Mouse (Mus musculus) cerebral cortex, adult 2 months (tissue): ENCODE data around the gene Slc6a19.

Source experiments
- WGBS: fragments of 180-500 bp; shearing (Covaris S2); methylation state at CpG from one replicate; pipeline ENCODE4 v1.1.7; 2018; 5-methylcytosine and 5-hydroxymethylcytosine counted together

Slc6a19 gene

DNA sequence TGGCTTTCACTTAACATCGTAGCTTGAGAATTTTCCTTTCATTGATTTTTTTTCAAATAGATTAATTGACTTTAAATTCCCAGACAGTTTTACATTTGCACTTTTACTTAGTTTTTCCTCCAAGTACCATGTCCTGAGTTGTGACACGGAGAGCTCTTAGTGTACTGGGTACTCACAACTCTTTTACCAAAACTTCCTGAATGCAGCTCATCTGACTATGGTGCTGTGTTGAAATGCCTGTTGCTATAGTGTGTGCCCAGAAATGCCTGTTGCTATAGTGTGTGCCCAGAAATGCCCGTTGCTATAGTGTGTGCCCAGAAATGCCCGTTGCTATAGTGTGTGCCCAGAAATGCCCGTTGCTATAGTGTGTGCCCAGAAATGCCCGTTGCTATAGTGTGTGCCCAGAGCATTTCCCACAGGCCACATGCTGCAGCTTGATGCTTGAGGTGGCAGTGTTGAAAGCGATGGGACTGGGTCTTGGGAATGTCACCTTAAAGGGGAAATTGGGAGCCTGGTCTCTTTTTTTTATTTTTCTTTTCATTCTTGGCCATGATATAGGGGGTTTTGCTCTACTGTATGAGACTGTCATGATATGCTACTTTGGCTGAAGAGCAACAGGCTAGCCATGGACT is at the start of gene Slc6a19:
TSS of gene Slc6a19 (minus strand) at position 172 of the 632 bp plus-strand sequence.
- WGBS = 65% methylated on average over 7 of the region's 7 CpGs

DNA sequence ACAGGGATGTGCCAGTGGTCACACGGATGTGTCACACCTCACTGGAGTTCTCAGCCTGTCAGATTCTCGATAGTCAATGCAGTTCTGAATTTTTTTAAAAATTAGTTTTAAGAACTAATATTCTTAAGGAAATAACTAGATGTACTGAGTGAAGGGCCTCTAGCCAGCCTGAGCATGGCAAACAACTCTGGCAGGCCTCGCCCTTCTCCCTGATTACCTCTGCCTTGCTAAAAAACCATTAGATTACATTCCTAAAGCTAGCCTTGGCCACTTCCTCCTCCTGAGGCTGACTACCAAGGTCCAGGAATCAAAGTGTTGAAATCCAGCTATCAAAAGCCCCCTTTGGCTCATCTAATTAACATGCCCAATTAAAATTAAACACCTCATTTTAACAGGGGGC is 46.6 kb upstream of the Slc6a19 start:
- 98% methylated on average over 3 of the region's 3 CpGs for WGBS

- 74% methylated on average over 6 of the region's 6 CpGs for WGBS
These were observed 45.8 kb upstream of the Slc6a19 start for GRCm38 (mm10) chr13:73750435-73750834.

DNA sequence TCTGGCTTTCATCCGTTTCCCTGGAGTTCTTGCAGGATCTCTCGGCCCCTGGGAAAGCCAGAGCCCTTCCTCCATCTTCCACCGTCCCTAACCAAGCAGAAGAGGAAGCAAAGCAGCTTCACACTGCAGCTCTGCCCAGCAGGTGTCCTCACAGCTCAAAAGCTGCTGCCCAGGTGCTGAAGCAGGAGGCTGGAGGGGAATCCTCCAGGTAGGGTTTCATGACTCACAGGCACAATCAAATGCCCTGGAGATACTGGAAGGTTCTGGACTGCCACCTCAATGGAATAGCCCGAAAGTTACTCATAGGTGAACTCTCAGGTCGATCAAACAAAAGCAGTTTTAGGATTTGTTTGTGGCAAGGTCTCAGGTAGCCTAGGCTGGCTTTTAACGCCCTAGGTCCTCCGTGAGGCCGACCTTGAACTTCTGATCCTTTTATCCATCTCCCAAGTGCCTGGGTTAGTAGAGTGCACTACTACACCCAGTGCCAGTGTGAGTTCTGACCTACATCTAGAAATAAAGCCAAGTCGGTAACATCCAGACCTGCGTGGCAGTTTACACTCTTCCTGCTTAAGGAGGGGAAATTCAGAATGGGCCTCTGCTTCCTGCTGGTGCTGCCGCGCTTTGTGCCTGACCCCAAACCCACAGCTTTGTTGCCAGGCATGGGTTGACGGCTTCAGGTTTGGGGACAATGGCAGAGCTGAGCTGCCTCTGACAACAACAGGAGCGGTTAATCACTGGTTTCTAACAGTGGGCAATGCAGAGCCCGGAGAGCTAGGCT is 44.2 kb upstream of the Slc6a19 start:
- WGBS = 60% methylated on average over 15 of the region's 15 CpGs

GRCm38 (mm10) chr13:73743662-73744061 is 39.0 kb upstream of the Slc6a19 start:
- 57% methylated on average over 3 of the region's 3 CpGs for WGBS

GRCm38 (mm10) chr13:73742944-73743343 is 38.3 kb upstream of the Slc6a19 start:
- 80% methylated on average over 4 of the region's 4 CpGs for WGBS

DNA sequence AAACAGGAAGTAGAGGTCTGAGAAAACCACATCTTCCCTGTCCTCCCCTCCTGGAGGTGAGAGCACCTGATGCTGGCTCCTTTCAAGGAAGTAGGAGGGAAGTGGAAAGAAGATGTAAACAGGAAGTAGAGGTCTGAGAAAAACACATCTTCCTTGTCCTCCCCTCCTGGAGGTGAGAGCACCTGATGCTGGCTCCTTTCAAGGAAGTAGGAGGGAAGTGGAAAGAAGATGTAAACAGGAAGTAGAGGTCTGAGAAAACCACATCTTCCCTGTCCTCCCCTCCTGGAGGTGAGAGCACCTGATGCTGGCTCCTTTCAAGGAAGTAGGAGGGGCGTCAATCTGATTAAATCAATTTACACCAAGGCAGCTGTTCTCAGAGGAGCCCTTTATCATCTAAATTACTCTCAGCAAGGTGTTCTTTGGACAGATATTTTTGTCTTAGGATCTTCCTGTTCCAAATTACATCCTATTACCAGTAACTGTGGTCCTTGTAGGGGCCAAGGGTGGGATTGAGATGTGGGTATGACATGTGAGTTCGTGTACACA is 35.8 kb upstream of the Slc6a19 start:
- WGBS = 48% methylated on average over 2 of the region's 2 CpGs

- 71% methylated on average over 3 of the region's 3 CpGs for WGBS
These were observed 32.3 kb upstream of the Slc6a19 start for GRCm38 (mm10) chr13:73736943-73737342.

DNA sequence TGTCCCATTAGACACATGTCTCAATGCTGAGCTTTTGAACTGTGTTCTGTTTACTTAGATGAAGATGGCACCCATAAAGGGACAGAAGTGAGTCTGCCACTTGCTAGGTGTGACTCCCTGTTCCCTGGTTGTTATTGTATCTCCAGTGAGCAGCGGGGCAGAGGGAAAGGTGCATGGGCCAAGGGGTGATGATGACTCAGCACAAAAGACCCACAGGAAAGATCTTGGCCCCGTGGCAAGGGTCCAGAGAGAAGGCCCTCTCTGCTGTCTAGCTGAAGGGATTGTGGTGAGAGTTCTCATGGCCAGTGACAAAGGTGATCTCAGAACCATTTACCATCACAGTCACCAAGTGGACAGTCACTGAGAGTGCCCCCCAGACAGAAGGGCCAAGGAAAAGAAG is 31.3 kb upstream of the Slc6a19 start:
- WGBS = 89% methylated on average over 2 of the region's 2 CpGs

- WGBS = 72% methylated on average over 8 of the region's 8 CpGs
These were observed 30.6 kb upstream of the Slc6a19 start for GRCm38 (mm10) chr13:73735270-73735669.

- 94% methylated on average over 1 of the region's 1 CpGs for WGBS
These were observed 29.7 kb upstream of the Slc6a19 start for GRCm38 (mm10) chr13:73734379-73734778.

GRCm38 (mm10) chr13:73732742-73733700 is 28.4 kb upstream of the Slc6a19 start, which contains the start of gene Slc12a7:
Gene Slc12a7, plus strand, starts transcription at chr13:73733094.
- 11% methylated on average over 48 of the region's 48 CpGs for WGBS

DNA sequence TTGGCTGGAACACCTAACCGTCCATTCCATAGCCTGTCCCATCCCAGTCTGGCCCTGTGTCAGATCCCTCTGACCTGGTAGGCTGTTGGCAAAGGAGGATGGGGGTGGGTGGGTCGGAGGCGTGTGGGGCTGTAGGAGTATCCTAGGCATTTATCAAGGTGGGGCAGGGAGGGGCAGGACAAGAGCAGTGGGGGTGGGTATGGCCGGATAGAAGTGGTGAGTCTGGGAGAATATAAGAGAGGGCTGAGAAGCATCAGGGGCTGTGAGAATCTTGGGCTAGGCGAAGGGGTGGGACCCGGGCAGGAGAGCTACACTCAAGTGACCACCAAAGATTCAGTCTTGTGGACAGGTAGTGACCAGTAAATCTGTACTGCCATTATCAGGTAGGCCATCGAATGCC is 27.6 kb upstream of the Slc6a19 start:
- 71% methylated on average over 7 of the region's 7 CpGs for WGBS

GRCm38 (mm10) chr13:73730913-73731312 is 26.2 kb upstream of the Slc6a19 start:
- 67% methylated on average over 1 of the region's 1 CpGs for WGBS

DNA sequence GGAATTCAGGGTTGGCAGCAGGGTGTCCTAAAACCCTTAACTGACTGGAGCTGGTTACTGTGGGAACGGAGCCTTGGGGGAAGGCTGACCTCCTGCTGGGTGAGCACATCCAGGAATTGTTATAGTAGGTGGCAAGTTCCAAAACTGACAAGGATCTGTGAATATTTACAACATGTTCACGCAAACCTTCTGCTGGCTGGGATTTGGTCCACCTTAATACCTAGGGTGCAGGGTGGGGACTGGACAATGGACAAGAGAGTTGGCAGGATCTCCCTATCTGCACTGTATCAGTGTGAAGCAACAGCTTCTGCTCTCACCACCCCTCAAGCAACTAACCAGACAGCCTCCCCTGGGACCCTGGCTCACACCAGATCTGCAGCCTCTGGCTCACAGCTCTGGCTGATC is 23.0 kb upstream of the Slc6a19 start:
- WGBS = 50% methylated on average over 2 of the region's 2 CpGs

- 92% methylated on average over 5 of the region's 5 CpGs for WGBS
These were observed 20.6 kb upstream of the Slc6a19 start for GRCm38 (mm10) chr13:73725315-73725714.

GRCm38 (mm10) chr13:73723081-73723668 is 18.5 kb upstream of the Slc6a19 start:
- WGBS = 31% methylated on average over 8 of the region's 8 CpGs

DNA sequence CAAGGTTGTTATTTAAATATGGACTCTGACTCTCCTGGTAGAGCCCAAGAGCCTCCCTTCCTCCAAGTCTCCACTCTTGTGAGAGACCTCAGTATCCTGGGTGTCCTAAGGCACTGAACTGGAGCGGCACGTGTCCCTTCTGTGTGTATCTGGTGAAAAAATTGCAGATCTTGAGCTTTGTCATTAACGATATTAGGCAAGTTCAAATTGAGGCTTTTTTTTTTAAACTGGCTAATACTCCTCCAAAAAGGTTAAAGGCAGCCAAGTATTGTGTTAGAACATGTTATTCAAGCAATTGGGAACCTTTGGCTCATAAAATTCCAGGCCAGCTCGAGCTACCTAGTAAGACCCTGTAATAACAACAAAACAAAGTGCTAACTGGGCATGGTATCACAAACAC is 15.6 kb upstream of the Slc6a19 start:
- WGBS = 92% methylated on average over 4 of the region's 4 CpGs

DNA sequence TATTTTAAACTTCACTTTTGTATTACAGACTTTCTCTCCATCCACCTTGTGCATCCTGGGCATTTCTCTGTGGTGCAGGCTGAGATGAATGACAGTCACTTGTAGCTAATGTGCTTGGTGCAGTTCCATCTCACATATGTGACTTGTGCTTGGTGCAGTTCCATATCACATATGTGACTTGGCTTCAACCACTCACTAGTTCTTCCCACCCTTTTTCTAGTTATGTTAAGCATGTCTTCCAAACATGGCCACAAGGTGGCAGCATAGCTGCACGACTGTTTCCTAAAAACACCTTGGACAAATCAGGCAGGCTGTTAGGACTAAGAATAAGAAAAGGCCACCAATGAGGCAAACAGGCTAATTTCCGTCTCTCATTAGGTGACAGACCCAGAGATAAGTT is 13.6 kb upstream of the Slc6a19 start:
- WGBS = 3% methylated on average over 2 of the region's 2 CpGs

DNA sequence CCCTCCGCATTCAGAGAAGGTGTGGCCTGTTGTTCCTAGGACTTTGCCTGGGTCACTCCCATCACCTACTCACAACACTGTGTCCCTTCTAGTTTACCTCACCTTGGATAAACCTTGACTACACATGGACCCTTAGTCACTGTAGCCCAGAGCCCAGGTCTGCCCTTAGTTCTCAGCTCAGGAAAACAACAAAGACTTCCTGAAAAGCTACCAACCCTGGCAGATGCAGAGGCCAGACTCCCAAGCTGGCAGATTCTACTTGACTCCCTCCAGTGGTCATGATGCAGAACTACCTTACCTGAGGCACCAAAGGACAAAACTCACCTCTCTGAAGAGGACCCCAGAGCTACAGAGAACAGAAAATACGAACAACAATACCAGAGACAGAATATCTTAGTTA is 9.4 kb upstream of the Slc6a19 start:
- 82% methylated on average over 2 of the region's 2 CpGs for WGBS

DNA sequence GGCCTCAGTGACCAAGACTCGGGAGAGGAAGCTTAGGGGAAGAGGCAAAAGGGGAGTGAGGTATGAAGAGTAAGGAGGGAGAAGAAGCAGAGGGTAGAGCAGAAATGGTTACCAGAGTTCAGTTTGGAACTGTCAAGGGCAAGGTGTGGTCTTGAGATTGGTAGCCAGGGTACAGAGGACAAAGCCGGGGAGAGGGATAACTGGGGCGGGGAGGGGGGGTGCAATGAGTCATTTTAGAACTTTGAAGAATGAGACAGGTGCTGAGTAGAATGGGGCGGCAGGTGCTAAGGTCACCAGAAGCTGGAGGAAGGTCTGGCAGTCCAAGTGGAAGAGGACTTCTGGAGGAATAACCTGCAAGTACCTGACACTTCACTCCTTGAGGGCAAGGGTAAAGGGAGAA is 8.5 kb upstream of the Slc6a19 start:
- WGBS = 91% methylated on average over 4 of the region's 4 CpGs
